Mouse (Mus musculus) CH12.LX (cell line): ENCODE measurements around the gene Ift43. TPM values are rescaled to one million over a fixed set of nuclear protein-coding genes. Genes with fewer than 3 reads are reported as not detected.

ENCODE experiments used
- DNase-seq: peaks from one replicate; pipeline ENCODE4 v3.0.0-alpha.2; 2013; ENCODE audit errors: extremely low read depth
- H3K27ac ChIP-seq: 2 replicates; pipeline ENCODE4 v1.5.1; 2012; ENCODE audit warnings: low read depth, mild to moderate bottlenecking, control low read depth, moderate library complexity; ENCODE audit not compliant: insufficient read depth
- H3K27me3 ChIP-seq: replicated peaks from 2 replicates; pipeline ENCODE3; 2012; ENCODE audit warnings: inconsistent platforms
- H3K36me3 ChIP-seq, 2 experiments: replicated peaks in 1 of 2; 2 replicates each; pipeline versions ENCODE3 to v1.6.1; 2012; ENCODE audit warnings: inconsistent platforms in 1 of 2, low read length in 1 of 2, mild to moderate bottlenecking in 1 of 2, mixed read lengths in 1 of 2, moderate library complexity in 1 of 2; ENCODE audit not compliant: control insufficient read depth in 1 of 2, insufficient read depth in 1 of 2
- H3K4me1 ChIP-seq, 2 experiments: 2 replicates each; pipeline ENCODE4 v1.6.1; 2012; ENCODE audit warnings: inconsistent platforms in 1 of 2, moderate library complexity in 1 of 2; ENCODE audit not compliant: insufficient read depth in 2 of 2, control insufficient read depth in 1 of 2
- H3K4me2 ChIP-seq: 2 replicates; pipeline ENCODE4 v1.6.1; 2012; ENCODE audit warnings: low read depth, mild to moderate bottlenecking, control low read depth; ENCODE audit not compliant: poor library complexity, insufficient read depth, severe bottlenecking
- H3K4me3 ChIP-seq, 3 experiments: fragments of 150-350 bp in 1 of 3; sonication (generic) in 1 of 3; replicated peaks in 1 of 3; 2 replicates each; pipeline versions ENCODE3 to v1.5.1; 2011 to 2012; ENCODE audit warnings: low read depth in 2 of 3, low read length in 2 of 3, mild to moderate bottlenecking in 2 of 3, moderate library complexity in 2 of 3, control low read depth in 1 of 3, improper control_type of control experiment in 1 of 3, inconsistent platforms in 1 of 3, mixed read lengths in 1 of 3; ENCODE audit not compliant: poor library complexity in 1 of 3
- H3K79me2 ChIP-seq: replicated peaks from 2 replicates; pipeline ENCODE4 v1.6.1; 2012; ENCODE audit warnings: mild to moderate bottlenecking, moderate library complexity; ENCODE audit not compliant: control insufficient read depth, poor library complexity, insufficient read depth, severe bottlenecking; ENCODE audit errors: extremely low read depth
- H3K9ac ChIP-seq: 2 replicates; pipeline ENCODE4 v1.6.1; 2012; ENCODE audit warnings: low read depth, mild to moderate bottlenecking, control low read depth, moderate library complexity; ENCODE audit not compliant: insufficient read depth
- H3K9me3 ChIP-seq: replicated peaks from 2 replicates; pipeline ENCODE3; 2012; ENCODE audit warnings: low read length, inconsistent platforms, mixed read lengths
- BHLHE40 ChIP-seq: IDR thresholded peaks from 2 replicates; pipeline ENCODE4 v1.6.1; 2011; ENCODE audit warnings: mild to moderate bottlenecking, low read depth, low read length, improper control_type of control experiment
- ELF1 ChIP-seq: IDR thresholded peaks from 2 replicates; pipeline ENCODE4 v1.6.1; 2014; ENCODE audit warnings: low read depth, mild to moderate bottlenecking, inconsistent platforms, low read length, improper control_type of control experiment
- ETS1 ChIP-seq: conservative IDR thresholded peaks from 2 replicates; pipeline ENCODE4 v1.6.1; 2012; ENCODE audit warnings: low read depth, mild to moderate bottlenecking, inconsistent platforms, low read length, improper control_type of control experiment, moderate library complexity
- GABPA ChIP-seq: IDR thresholded peaks from 2 replicates; pipeline ENCODE4 v1.6.1; 2012; ENCODE audit warnings: low read depth, low read length, improper control_type of control experiment, inconsistent platforms; ENCODE audit not compliant: insufficient replicate concordance
- IRF4 ChIP-seq: IDR thresholded peaks from 2 replicates; pipeline ENCODE4 v1.6.1; 2014; ENCODE audit warnings: low read depth, mild to moderate bottlenecking, inconsistent platforms, low read length, improper control_type of control experiment
- JUN ChIP-seq: IDR thresholded peaks from 2 replicates; pipeline ENCODE4 v1.6.1; 2011; ENCODE audit warnings: low read depth, mild to moderate bottlenecking, low read length, improper control_type of control experiment, moderate library complexity; ENCODE audit not compliant: insufficient read depth
- JUND ChIP-seq: conservative IDR thresholded peaks from 2 replicates; pipeline ENCODE4 v1.6.1; 2011; ENCODE audit warnings: low read depth, low read length, improper control_type of control experiment
- MAFK ChIP-seq: IDR thresholded peaks from 2 replicates; pipeline ENCODE4 v1.6.1; 2011; ENCODE audit warnings: low read length, improper control_type of control experiment; ENCODE audit not compliant: insufficient replicate concordance
- MAZ ChIP-seq: IDR thresholded peaks from 2 replicates; pipeline ENCODE4 v1.6.1; 2012; ENCODE audit warnings: low read depth, mild to moderate bottlenecking, inconsistent platforms, low read length, improper control_type of control experiment, moderate library complexity
- MEF2A ChIP-seq: IDR thresholded peaks from 2 replicates; pipeline ENCODE4 v1.6.1; 2014; ENCODE audit warnings: low read depth, mild to moderate bottlenecking, inconsistent platforms, low read length, improper control_type of control experiment, borderline replicate concordance
- NRF1 ChIP-seq: IDR thresholded peaks from 2 replicates; pipeline ENCODE4 v1.6.1; 2014; ENCODE audit warnings: low read depth, mild to moderate bottlenecking, inconsistent platforms, low read length, improper control_type of control experiment, moderate library complexity
- PAX5 ChIP-seq: IDR thresholded peaks from 2 replicates; pipeline ENCODE4 v1.6.1; 2012; ENCODE audit warnings: low read length, inconsistent platforms, mixed read lengths
- POLR2A ChIP-seq: IDR thresholded peaks from 2 replicates; pipeline ENCODE4 v1.6.1; 2011; ENCODE audit warnings: low read depth, mild to moderate bottlenecking, improper control_type of control experiment, low read length
- POLR2AphosphoS2 ChIP-seq: IDR thresholded peaks from 2 replicates; pipeline ENCODE4 v1.6.1; 2011; ENCODE audit warnings: low read depth, low read length, improper control_type of control experiment
- RCOR1 ChIP-seq: conservative IDR thresholded peaks from 2 replicates; pipeline ENCODE4 v1.6.1; 2012; ENCODE audit warnings: low read depth, mild to moderate bottlenecking, inconsistent platforms, low read length, improper control_type of control experiment
- UBTF ChIP-seq: IDR thresholded peaks from 2 replicates; pipeline ENCODE4 v1.6.1; 2012; ENCODE audit warnings: low read depth, mild to moderate bottlenecking, inconsistent platforms, low read length, improper control_type of control experiment, moderate library complexity
- USF2 ChIP-seq: conservative IDR thresholded peaks from 2 replicates; pipeline ENCODE4 v1.6.1; 2011; ENCODE audit warnings: low read depth, low read length, improper control_type of control experiment
- ZC3H11A ChIP-seq: IDR thresholded peaks from 2 replicates; pipeline ENCODE4 v1.6.1; 2012; ENCODE audit warnings: low read depth, mild to moderate bottlenecking, inconsistent platforms, low read length, improper control_type of control experiment
- dilution Hi-C: fragments of 300-500 bp; cut with MboI; formaldehyde crosslinking; loops from 2 replicates; pipeline ENCODE4 v1.14.3; 2020; ENCODE audit warnings: low sequenced_read_pairs; ENCODE audit not compliant: extremely low pct_unique_long_range_greater_than_20kb, extremely low pct_ligation_motif_present
- in situ Hi-C: fragments of 300-500 bp; cut with MboI; formaldehyde crosslinking; loops from 3 replicates; pipeline ENCODE4 v1.14.3; 2019; ENCODE audit warnings: low sequenced_read_pairs, low pct_ligation_motif_present, low pct_unique_long_range_greater_than_20kb, mixed read lengths
- polyA plus RNA-seq: library from polyadenylated mRNA; unstranded; fragments of >175 nt; gene quantifications from 2 replicates; pipeline ENCODE4 v1.2.1, GENCODE M21; 2012; ENCODE audit warnings: low read depth; ENCODE audit not compliant: insufficient read length
- total RNA-seq, 2 experiments: library from RNA; depleted of rRNA; stranded (reverse); fragments of 300-350 nt in 1 of 2; fragments of >200 nt in 1 of 2; gene quantifications; 2 replicates each; pipeline ENCODE4 v1.2.3; 2012 to 2014

The Ift43 gene
- total and polyA plus RNA-seq, 3 experiments, result 2.0 to 8.6 (median 2.8) TPM

DNA sequence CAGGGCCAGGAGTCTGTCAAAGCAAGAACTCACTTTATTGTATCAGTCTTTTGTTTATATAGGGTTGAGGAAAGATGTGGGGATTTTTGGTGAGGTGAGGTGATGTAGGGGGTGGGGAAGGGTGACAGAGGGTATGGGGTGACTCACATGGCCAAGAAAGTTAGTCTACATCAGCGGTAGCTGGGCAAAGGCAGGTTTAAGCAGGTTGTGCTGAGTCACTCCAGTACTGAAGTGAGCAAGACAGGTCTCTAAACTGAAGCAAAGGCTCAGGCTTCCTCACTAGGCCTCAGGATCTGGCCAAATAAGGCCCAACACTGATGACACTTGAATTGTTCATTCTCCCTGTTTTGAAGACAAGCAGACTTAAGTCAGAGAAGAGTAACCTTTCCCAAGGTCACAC is 60.0 kb downstream of the Ift43 start:
- in situ Hi-C loops, result loop anchor here (25.0 kb wide), 1 partner anchor 470 kb away; no protein-coding TSS in a partner anchor
- H3K79me2 ChIP-seq, result no peaks in the 10 kb centered on the region
- H3K36me3 ChIP-seq, result no peaks in the 10 kb centered on the region
- DNase-seq, result peak; percentile 66
- peaks cover 4% of the 10 kb centered on the region for H3K9me3 ChIP-seq
- no peak overlapping the region; the same call in 1 of the 2 replicates for H3K9ac ChIP-seq
- H3K27ac ChIP-seq, result peak overlapping the region; percentile 38
- dilution Hi-C loops, result no loop called here
- H3K4me3 ChIP-seq, result no peak overlapping the region
- no peaks in the 10 kb centered on the region for H3K27me3 ChIP-seq
- TF ChIP-seq MEF2A (peak; percentile 94), POLR2A (no peak), MAFK (peak; percentile 91), ETS1 (peak; percentile 56; the same call in 1 of the 2 replicates), USF2 (no peak), MAZ (no peak), PAX5 (no peak), IRF4 (peak; percentile 87), JUN (peak; percentile 90), ELF1 (0 out of 2 replicates have a peak, but pooled peaks have one; percentile 25), ZC3H11A (0 out of 2 replicates have a peak, but pooled peaks have one; percentile 11), RCOR1 (no peak), JUND (peak; percentile 68; the same call in 1 of the 2 replicates)
- no peak overlapping the region for H3K4me2 ChIP-seq
- H3K4me1 ChIP-seq, result peaks cover 8 to 12% of the 10 kb centered on the region in 2 experiments

DNA sequence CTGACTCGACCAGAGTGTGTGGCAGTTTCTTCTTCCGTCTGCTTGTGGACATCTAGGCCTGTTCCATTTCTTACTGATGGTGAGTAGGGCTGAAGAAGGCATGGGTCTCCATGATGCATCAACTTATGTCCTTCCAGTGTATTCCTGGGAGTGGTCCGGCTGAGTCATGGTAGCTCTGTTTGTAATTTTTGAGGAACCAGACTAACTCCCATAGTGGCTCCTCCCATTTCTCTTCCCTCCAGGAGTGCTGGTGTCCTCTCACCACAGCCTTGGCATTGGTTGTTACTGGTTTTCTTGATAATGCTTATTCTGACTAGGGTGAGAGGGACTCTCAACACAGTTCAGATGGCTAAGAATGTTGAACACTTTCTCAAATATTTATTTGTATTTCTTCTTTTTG is 63.9 kb downstream of the Ift43 start:
- Histone ChIP-seq H3K4me1 (peaks cover 8 to 12% of the 10 kb centered on the region in 2 experiments), H3K9ac (no peak overlapping the region), H3K36me3 (no peaks in the 10 kb centered on the region), H3K4me2 (no peak overlapping the region), H3K4me3 (no peak overlapping the region), H3K27me3 (no peaks in the 10 kb centered on the region), H3K27ac (no peak overlapping the region), H3K79me2 (no peaks in the 10 kb centered on the region), H3K9me3 (peaks cover 4% of the 10 kb centered on the region)
- in situ Hi-C loops (loop anchor here (25.0 kb wide), 1 partner anchor 466 kb away; no protein-coding TSS in a partner anchor), dilution Hi-C loops (no loop called here)
- DNase-seq, result no peak
- TF ChIP-seq GABPA (no peak), POLR2AphosphoS2 (no peak), BHLHE40 (no peak), UBTF (no peak), NRF1 (no peak), MEF2A (no peak)
